Mouse (Mus musculus): ENCODE results near the gene Selenon. TPM values are rescaled to one million over a fixed set of nuclear protein-coding genes. Genes with fewer than 3 reads are reported as not detected.
"Not testable (repeated sequence)": the region's sequence is repeated elsewhere in the genome, so short reads cannot be mapped to it uniquely, and the experiment has no call there.

Gene Selenon
- polyA plus RNA-seq, 1 experiment from 2014 or later: 7.9 TPM

DNA sequence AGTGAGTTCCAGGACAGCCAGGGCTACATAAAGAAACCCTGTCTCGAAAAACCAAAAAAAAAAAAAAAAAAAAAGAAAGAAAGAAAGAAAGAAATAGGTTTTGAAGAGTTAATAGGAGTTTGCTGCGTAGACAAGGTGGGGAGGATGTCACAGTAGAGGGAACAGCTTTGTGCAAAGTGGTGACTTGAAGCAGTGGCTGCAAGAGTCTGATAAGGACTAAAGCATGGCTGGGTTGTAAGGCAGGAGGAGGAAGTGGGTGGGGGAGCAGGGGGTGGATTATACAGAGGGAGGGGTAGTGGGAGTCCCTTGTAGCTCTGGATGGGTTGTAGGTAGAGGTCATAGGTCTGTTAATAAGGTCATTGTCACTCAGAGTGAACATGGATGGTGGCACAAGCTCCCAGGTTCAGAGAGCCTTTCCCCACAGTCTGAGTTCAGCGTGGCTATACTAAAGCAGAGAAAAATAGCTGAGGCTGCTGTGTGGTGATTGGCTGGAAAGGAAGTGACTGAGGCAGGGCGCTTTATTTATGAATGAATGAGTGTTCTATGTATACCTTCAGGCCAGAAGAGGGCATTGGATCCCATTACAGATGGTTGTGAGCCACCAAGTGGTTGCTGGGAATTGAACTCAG, 45.9 kb downstream of the Selenon start:
- Histone ChIP-seq H3K4me1 (replicated peaks; ENCODE audit: control insufficient read depth, insufficient read depth, low read length) (peaks cover under 1% of the 10 kb centered on the region), H3K36me3 (ENCODE audit: control insufficient read depth, insufficient read depth) (no peaks in the 10 kb centered on the region; the same call in 1 of the 2 replicates), H3K4me2 (ENCODE audit: low read length) (no peak overlapping the region), H3K9me3 (ENCODE audit: control insufficient read depth, low read length) (no peaks in the 10 kb centered on the region), H3K27me3 (replicated peaks; ENCODE audit: control insufficient read depth, insufficient read depth, low read length) (no peaks in the 10 kb centered on the region), H3K4me3 (replicated peaks; ENCODE audit: low read length) (no peak overlapping the region), H3K9ac (replicated peaks; ENCODE audit: low read depth, low read length) (no peak overlapping the region), H3K27ac (ENCODE audit: low read length) (no peak overlapping the region)
- ATAC-seq: no peak
- WGBS: 75% methylated on average over 3 of the region's 4 CpGs

DNA sequence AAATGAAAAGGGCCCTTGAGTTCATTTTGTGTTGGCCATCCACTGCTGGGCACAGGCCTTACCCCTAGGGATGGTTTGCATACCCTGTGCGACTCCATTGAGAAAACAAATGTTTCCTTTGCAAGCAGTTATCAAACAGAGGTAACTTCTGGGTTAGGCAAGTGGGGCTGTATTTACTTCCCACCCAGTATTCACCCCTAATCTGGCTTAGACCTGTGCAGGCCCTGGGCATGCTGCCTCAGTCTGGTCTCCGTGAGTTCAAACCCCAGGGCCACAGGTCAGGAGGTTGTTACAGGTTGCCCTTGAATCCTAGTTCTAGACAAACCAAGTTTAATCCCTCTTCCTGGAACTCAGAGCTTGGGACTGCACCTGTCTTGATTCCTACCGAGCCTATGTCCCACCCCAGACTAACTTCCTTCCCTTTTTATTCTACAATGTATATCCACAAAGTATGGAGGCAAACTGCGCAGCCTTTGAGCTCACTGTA, 46.6 kb downstream of the Selenon start:
- no peaks in the 10 kb centered on the region for H3K4me1 ChIP-seq (replicated peaks; ENCODE audit: control insufficient read depth, insufficient read depth, low read length)
- no peak overlapping the region for H3K9ac ChIP-seq (replicated peaks; ENCODE audit: low read depth, low read length)
- H3K4me3 ChIP-seq (replicated peaks; ENCODE audit: low read length): no peak overlapping the region
- H3K36me3 ChIP-seq (ENCODE audit: control insufficient read depth, insufficient read depth): no peaks in the 10 kb centered on the region; the same call in 1 of the 2 replicates
- no peaks in the 10 kb centered on the region for H3K27me3 ChIP-seq (replicated peaks; ENCODE audit: control insufficient read depth, insufficient read depth, low read length)
- ATAC-seq: no peak
- no peak overlapping the region for H3K27ac ChIP-seq (ENCODE audit: low read length)
- no peak overlapping the region for H3K4me2 ChIP-seq (ENCODE audit: low read length)
- WGBS: 84% methylated on average over 4 of the region's 4 CpGs
- H3K9me3 ChIP-seq (ENCODE audit: control insufficient read depth, low read length): no peaks in the 10 kb centered on the region

DNA sequence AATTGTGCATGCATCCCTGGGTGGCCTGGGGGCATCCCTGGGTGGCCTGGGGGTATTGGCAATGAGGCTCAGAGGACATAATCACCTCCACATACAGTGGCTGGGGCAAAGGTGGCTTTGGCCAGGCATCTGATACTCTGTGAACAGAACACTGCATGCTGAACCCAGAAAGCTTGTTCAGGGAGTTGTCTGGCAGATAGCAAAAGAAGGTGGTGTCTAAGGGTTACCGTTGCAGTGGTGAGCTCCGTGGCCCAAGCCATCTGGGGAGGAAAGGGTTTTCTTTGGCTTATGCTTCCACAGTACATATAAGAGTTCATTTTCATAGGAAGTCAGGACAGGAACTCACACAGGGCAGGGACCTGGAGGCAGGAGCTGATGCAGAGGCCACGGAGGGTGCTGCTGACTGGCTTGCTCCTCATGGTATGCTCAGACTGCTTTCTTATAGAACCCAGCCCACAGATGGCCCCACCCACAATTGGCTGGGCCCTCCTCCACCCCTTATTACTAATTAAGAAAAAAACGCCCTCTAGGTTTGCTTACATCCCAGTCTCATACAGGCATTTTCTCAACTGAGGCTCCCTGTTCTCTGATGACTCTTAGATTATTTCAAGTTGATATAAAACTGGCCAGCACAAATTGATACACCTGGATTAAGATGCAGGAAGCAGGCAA, 48.1 kb downstream of the Selenon start:
- H3K27me3 ChIP-seq (replicated peaks; ENCODE audit: control insufficient read depth, insufficient read depth, low read length): no peaks in the 10 kb centered on the region
- H3K36me3 ChIP-seq (ENCODE audit: control insufficient read depth, insufficient read depth): no peaks in the 10 kb centered on the region; the same call in 1 of the 2 replicates
- H3K9ac ChIP-seq (replicated peaks; ENCODE audit: low read depth, low read length): no peak overlapping the region
- H3K27ac ChIP-seq (ENCODE audit: low read length): no peak overlapping the region
- no peak overlapping the region for H3K4me2 ChIP-seq (ENCODE audit: low read length)
- no peak for ATAC-seq
- WGBS: 80% methylated on average over 4 of the region's 4 CpGs
- H3K4me3 ChIP-seq (replicated peaks; ENCODE audit: low read length): no peak overlapping the region
- no peaks in the 10 kb centered on the region for H3K4me1 ChIP-seq (replicated peaks; ENCODE audit: control insufficient read depth, insufficient read depth, low read length)
- no peaks in the 10 kb centered on the region for H3K9me3 ChIP-seq (ENCODE audit: control insufficient read depth, low read length)

DNA sequence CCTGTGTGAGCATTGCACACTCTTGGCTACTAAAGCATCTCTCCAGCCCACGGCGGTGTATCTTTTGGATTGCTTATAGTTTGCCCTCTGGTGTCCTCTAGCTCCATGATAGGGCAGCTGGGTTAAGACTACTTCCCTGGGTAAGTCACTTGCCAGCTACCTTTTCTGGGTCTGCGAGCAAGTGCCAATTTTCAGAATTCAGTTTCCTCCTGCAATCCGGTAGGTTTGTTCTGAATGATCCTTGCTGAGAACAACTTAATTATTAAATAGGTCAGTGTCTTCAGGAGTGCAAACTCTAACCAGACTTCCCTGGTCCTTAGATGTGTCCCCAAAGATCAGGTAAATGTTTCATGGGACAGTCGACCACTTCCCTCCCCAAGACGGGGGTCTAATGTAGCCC, 50.9 kb downstream of the Selenon start:
- Histone ChIP-seq H3K4me1 (replicated peaks; ENCODE audit: control insufficient read depth, insufficient read depth, low read length) (peaks cover 10% of the 10 kb centered on the region), H3K9me3 (ENCODE audit: control insufficient read depth, low read length) (no peaks in the 10 kb centered on the region), H3K27ac (ENCODE audit: low read length) (no peak overlapping the region), H3K27me3 (replicated peaks; ENCODE audit: control insufficient read depth, insufficient read depth, low read length) (no peaks in the 10 kb centered on the region), H3K9ac (replicated peaks; ENCODE audit: low read depth, low read length) (no peak overlapping the region), H3K4me2 (ENCODE audit: low read length) (no peak overlapping the region), H3K4me3 (replicated peaks; ENCODE audit: low read length) (no peak overlapping the region), H3K36me3 (ENCODE audit: control insufficient read depth, insufficient read depth) (no peaks in the 10 kb centered on the region)
- WGBS: 92% methylated on average over 6 of the region's 6 CpGs
- no peak for ATAC-seq

DNA sequence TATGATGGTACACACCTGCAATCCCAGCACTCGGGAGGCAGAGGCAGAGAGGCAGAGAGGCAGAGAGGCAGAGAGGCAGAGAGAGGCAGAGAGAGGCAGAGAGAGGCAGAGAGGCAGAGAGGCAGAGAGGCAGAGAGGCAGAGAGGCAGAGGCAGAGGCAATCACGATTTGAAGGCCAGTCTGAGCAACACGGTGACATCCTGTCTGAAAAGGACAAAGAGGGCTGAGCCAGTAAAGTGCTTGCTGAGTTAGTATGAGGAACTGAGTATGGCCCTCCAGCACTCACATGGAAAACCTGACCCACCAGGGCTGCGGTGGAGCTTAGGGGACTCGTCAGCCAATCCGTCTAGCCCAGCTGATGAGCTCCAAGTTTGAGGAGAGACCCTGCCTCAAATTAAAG, 53.0 kb downstream of the Selenon start:
- not testable (repeated sequence) for H3K9me3 ChIP-seq (ENCODE audit: control insufficient read depth, low read length); H3K27ac ChIP-seq (ENCODE audit: low read length); ATAC-seq; H3K4me2 ChIP-seq (ENCODE audit: low read length); H3K27me3 ChIP-seq (replicated peaks; ENCODE audit: control insufficient read depth, insufficient read depth, low read length); H3K9ac ChIP-seq (replicated peaks; ENCODE audit: low read depth, low read length); H3K4me3 ChIP-seq (replicated peaks; ENCODE audit: low read length); H3K36me3 ChIP-seq (ENCODE audit: control insufficient read depth, insufficient read depth)
- WGBS: 95% methylated on average over 6 of the region's 6 CpGs
- H3K4me1 ChIP-seq (replicated peaks; ENCODE audit: control insufficient read depth, insufficient read depth, low read length): peaks cover 12% of the 10 kb centered on the region

DNA sequence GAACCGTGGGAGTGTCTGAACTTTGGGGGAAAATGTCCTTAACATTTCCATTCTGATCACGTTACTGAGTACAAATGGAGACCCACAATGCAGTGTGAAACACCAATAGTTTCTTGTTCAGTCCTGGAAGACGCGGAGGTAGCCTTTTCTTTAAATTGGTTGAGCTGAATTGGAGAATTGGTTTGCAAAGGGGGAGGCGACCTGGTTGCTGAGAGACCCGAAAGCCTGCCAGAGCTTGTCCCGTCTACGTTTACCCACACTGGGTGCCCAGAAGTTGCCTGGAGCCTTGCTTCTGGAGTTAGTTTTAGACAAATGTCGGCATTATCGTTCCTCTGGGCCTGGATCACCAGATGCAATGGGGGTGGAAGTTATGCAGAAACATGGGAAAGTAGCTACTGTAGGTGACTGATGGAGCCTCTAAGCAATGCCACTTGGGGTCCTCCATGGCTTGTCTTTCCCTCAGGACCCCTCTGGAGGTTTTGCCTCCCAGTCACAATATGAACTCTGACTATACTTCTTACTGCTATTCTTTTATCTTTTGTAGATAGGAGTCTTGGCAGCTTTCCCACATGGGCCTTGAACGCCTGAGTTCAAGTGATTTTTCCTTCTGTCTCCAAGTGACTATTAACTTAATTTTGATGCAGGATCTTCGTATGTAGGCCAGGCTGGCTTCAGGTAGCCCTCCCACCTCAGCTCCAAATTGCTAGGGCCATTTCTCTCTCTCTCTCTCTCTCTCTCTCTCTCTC, 53.8 kb downstream of the Selenon start:
- Histone ChIP-seq H3K4me1 (replicated peaks; ENCODE audit: control insufficient read depth, insufficient read depth, low read length) (peaks cover 12% of the 10 kb centered on the region), H3K4me3 (replicated peaks; ENCODE audit: low read length) (peak overlapping the region; percentile 52; the same call in 1 of the 2 replicates), H3K4me2 (ENCODE audit: low read length) (peak overlapping the region; percentile 66), H3K27me3 (replicated peaks; ENCODE audit: control insufficient read depth, insufficient read depth, low read length) (no peaks in the 10 kb centered on the region), H3K9me3 (ENCODE audit: control insufficient read depth, low read length) (no peaks in the 10 kb centered on the region), H3K9ac (replicated peaks; ENCODE audit: low read depth, low read length) (0 out of 2 replicates have a peak overlapping the region, but pooled peaks have one; percentile 70), H3K27ac (ENCODE audit: low read length) (peak overlapping the region; percentile 18), H3K36me3 (ENCODE audit: control insufficient read depth, insufficient read depth) (no peaks in the 10 kb centered on the region)
- peak; percentile 27; the same call in 1 of the 2 replicates for ATAC-seq
- WGBS: 49% methylated on average over 12 of the region's 12 CpGs

DNA sequence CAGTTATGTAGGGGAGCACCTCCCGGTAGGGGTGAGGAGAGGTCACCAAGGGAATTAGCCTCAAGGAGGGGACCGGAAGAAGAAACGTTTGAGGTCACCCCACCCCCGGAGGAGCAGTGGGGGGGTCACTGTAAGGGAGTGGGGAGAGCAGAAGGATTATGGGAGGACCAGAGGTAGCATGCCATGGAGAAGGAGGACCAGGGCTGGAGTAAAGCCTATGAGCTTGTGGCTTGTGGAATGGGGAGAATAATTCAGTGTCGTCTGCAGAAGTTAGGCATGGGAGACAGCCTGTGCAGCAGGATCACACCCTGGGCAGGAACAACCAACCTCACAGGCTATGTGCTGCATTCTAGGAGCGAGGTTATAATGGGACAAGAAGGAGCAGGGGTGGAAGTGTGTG, 54.7 kb downstream of the Selenon start:
- peak overlapping the region; percentile 70 for H3K9ac ChIP-seq (replicated peaks; ENCODE audit: low read depth, low read length)
- no peaks in the 10 kb centered on the region for H3K9me3 ChIP-seq (ENCODE audit: control insufficient read depth, low read length)
- no peaks in the 10 kb centered on the region for H3K27me3 ChIP-seq (replicated peaks; ENCODE audit: control insufficient read depth, insufficient read depth, low read length)
- no peak overlapping the region for H3K27ac ChIP-seq (ENCODE audit: low read length)
- H3K36me3 ChIP-seq (ENCODE audit: control insufficient read depth, insufficient read depth): no peaks in the 10 kb centered on the region
- peak overlapping the region; percentile 52 for H3K4me3 ChIP-seq (replicated peaks; ENCODE audit: low read length)
- WGBS: 4% methylated on average over 6 of the region's 6 CpGs
- H3K4me2 ChIP-seq (ENCODE audit: low read length): peak overlapping the region; percentile 66
- ATAC-seq: peak; percentile 51
- H3K4me1 ChIP-seq (replicated peaks; ENCODE audit: control insufficient read depth, insufficient read depth, low read length): peaks cover 12% of the 10 kb centered on the region

DNA sequence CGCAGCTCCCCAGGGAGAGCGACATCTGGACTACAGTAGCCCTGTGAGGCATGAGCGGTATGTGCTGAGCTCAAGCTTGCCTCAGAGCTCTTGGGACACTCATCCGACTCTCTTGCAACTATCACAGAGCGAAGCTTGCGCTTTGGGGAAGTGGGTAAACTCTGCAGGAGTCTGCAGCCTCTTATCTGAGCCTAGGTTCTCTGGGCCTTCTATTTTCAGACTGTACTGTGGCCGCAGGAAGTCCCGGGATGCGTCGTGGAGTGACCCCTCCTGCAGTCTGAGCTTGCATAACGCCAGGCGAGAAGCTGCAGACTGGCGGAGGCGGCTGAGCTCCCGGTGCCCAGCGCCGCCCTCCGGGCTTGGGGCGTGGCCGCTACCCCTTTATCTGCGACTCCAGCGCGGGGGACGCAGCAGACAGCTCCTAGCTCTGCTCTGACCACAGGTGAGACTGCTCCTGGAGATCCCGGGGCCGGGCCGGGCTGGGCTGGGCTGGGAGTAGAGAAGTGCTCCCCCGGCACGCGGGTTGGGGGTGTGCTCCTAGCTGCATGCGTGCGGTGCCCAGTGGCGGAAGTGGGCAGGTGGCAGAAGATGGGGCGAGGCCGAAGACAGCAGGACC, 55.3 kb downstream of the Selenon start, which contains the start of gene Paqr7:
Paqr7 (plus strand) TSS at position 103 of the 616 bp plus-strand sequence.
- Histone ChIP-seq H3K9ac (replicated peaks; ENCODE audit: low read depth, low read length) (peak within 1 kb of the TSS; percentile 70), H3K4me2 (ENCODE audit: low read length) (peak within 1 kb of the TSS; percentile 66), H3K4me1 (replicated peaks; ENCODE audit: control insufficient read depth, insufficient read depth, low read length) (peaks cover 12% of the 10 kb centered on the region), H3K36me3 (ENCODE audit: control insufficient read depth, insufficient read depth) (no peaks in the 10 kb centered on the region), H3K27me3 (replicated peaks; ENCODE audit: control insufficient read depth, insufficient read depth, low read length) (no peaks in the 10 kb centered on the region), H3K4me3 (replicated peaks; ENCODE audit: low read length) (peak within 1 kb of the TSS; percentile 52), H3K27ac (ENCODE audit: low read length) (no peak within 1 kb of the TSS), H3K9me3 (ENCODE audit: control insufficient read depth, low read length) (no peaks in the 10 kb centered on the region)
- WGBS: 3% methylated on average over 35 of the region's 35 CpGs
- ATAC-seq: peak; percentile 71

DNA sequence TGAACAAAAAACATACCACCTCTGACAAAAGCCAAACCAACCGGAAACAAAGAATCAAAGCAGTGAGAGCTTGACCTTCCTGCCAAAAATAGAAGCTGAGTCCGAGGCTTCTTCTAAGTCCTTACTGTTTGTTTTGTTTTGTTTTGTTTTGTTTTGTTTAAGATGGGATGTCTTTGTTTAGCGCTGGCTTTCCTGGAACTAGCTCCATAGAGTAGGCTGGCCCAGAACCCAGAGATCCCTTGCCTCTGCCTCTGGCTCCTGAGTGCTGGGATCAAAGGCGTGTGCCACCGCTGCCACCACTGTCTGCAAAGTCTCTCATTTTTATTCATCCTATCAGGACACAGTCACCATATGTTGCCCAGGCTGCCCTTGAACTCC, 56.4 kb downstream of the Selenon start:
- Histone ChIP-seq H3K4me3 (replicated peaks; ENCODE audit: low read length) (no peak overlapping the region), H3K27ac (ENCODE audit: low read length) (no peak overlapping the region)
- WGBS: 68% methylated on average over 5 of the region's 5 CpGs

More for the DNA sequence above, 56.4 kb downstream of the Selenon start:
- H3K4me2 ChIP-seq (ENCODE audit: low read length): no peak overlapping the region
- no peak for ATAC-seq
- H3K9me3 ChIP-seq (ENCODE audit: control insufficient read depth, low read length): no peaks in the 10 kb centered on the region
- H3K36me3 ChIP-seq (ENCODE audit: control insufficient read depth, insufficient read depth): no peaks in the 10 kb centered on the region
- H3K9ac ChIP-seq (replicated peaks; ENCODE audit: low read depth, low read length): no peak overlapping the region
- H3K4me1 ChIP-seq (replicated peaks; ENCODE audit: control insufficient read depth, insufficient read depth, low read length): peaks cover 12% of the 10 kb centered on the region
- no peaks in the 10 kb centered on the region for H3K27me3 ChIP-seq (replicated peaks; ENCODE audit: control insufficient read depth, insufficient read depth, low read length)

All from forebrain, embryonic 16.5 days (tissue).